Mouse (Mus musculus) regulatory T cell (primary cell): ENCODE results near the gene Ccm2.

Source experiments
- in situ Hi-C: fragments of 300-600 bp; cut with MboI, MseI; formaldehyde crosslinking; loops from one replicate; pipeline ENCODE4 v1.15.1; 2025; ENCODE audit warnings: high pct_unique_total_duplicates

The Ccm2 gene

DNA sequence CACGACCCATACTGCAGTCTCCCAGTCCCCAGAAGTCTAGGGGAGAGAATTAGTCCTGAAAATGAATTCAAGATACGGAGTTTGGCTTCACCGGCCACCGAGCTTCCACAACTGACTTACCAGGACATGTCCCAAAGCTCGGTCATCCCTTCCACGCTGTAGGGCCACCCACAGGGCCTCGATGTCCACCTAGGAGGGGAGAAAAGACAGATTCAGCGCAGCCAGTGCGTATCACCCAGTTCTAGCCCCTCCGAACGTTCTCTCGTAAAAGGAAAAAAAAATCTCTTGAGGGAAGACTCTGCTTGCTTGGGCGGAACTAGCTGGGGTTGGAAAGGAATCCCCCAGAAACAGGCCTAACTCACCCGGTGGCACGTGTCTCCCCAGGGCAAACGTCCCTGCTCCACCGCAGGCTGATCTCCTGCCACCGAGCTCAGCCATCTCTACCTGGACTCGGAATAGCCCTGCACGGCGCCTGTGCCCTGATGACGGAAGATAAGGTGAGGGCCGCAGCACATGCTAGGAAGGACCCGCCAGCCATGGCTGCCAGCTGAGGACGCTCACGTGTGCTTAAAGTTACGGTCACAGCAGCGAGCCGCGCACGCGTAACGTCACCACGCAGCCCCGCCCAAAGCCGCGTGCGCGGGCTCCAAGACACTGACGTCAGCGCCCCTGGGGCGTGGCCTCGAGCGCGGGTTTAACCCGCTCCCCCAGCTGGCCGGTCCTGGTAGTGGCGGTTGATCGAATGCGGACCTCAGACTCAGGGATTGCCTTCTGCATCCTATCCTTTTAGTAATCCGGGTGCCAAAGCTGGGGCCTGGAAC lies 18.3 kb upstream of the Ccm2 start:
- in situ Hi-C loops: loop anchor here (10.0 kb wide), 1 partner anchor 96 kb away; the partner anchor contains the start of gene Tbrg4

- in situ Hi-C loops: loop anchor here (10.0 kb wide), 1 partner anchor 95 kb away; the partner anchor contains the start of gene Tbrg4
Measured at GRCm38 (mm10) chr11:6529961-6530360, 16.7 kb upstream of the Ccm2 start.

DNA sequence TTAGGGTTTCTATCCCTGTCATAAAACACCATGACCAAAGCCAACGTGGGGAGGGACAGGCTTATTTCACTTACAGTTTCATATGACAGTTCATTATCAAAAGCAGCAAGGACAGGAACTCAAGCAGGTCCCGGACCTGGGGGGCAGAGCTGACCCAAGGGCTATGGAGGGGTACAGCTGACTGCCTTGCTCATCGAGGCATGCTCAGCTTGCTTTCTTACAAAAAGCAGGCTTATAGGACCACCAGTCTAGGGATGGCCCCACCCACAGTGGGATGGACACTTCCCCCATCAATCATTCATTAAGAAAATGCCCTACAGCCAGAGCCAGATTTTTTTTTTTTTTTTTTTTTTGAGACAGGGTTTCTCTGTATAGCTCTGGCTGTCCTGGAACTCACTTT lies 15.9 kb upstream of the Ccm2 start:
- in situ Hi-C loops: no loop called here

- in situ Hi-C loops: no loop called here
Measured at GRCm38 (mm10) chr11:6544683-6545082, 2.0 kb upstream of the Ccm2 start.

GRCm38 (mm10) chr11:6545186-6545856 lies 1.4 kb upstream of the Ccm2 start:
- in situ Hi-C loops: no loop called here

DNA sequence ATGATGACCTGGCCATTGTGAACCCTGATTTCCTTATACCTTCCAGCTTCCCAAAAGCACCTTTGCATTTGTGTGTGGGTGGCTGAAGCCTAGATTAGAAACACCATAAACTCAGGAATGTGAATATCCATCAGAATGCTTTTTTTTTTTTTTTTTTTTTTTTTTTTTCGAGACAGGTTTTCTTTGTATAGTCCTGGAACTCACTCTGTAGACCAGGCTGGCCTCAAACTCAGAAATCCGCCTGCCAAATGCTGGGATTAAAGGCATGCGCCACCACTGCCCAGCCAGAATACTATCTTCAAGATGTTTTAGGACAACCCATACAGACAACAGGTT lies 862 bp upstream of the Ccm2 start:
- in situ Hi-C loops: no loop called here

DNA sequence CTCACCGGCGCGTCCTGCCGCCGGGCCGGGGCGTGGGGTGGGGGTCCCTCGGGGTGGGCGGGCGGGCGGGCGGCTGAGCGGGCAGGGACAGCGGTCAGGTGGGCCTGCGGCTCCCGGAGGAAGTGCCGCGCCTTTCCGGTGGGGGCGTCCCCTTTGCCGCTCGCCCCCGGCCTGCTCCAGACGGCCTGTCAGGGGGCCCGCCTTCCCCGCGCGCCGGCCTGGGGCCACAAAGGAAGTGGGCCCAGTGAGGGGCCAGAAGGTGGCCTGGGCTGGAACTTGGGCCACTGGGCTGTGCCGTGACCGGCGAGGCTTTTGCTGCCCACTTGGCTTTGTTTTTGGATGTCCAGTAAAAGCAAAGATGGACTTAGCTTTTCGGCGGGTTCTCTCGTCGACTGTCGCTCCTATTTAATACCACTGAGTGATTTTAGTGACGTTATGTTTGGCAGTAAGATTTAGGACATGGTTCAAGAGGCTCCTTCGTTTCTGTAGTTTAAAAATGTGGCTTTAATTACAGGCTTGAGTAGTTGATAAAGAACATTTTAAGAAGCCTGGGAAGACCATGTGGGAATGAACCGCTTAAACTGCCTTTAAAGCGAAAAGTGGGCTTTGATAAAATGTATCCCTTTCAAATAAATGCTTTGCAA lies 472 bp downstream of the Ccm2 start:
- in situ Hi-C loops: no loop called here

DNA sequence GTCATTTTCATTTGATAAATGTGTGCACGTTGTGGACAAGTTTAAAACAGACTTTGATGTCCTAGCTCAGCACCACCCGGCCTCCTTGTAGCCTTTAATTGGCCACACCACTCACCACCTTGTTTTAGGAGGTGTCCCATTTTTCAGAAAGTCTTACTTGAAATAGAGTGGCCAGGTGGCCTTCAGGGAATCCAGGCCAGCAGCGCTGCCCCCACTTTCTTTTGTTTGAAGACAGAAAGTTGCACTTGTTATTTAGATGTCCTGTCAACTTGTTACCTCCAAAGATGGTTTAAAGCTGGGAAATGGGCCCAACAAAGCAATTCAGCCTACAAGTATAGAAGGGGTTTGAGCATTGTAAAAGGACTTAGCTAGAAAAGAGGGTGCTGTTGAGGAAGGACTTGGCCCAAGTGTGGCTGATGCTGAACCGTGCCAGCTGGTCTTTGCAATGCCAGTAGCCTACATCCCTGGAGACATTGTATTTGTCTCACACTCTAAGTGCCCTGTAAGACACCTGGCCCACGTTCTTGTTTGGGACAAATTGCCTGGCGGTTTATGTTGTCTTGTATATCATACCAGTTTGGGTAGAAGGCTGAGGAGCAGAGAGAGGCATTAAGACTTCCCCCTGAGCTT lies 1.1 kb downstream of the Ccm2 start:
- in situ Hi-C loops: no loop called here

DNA sequence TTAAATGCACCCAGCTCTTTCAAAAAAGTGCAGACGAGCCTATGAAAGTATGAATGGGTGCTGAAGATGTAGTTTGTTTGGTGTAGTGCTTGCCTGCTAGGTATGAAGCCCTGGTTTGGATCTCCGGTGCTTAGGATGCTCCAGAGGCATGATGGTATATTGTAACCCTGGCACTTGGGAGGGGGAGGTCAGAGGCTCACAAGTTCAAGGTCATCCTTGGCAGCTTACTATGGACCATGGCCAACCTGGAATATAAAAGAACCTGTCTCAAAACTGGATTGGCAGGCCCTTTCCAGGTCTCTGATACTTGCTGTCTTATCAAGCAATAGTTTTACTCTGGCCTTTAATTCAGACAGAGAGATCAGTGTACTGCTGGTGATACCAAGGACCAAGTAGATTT lies 3.1 kb downstream of the Ccm2 start:
- in situ Hi-C loops: no loop called here

DNA sequence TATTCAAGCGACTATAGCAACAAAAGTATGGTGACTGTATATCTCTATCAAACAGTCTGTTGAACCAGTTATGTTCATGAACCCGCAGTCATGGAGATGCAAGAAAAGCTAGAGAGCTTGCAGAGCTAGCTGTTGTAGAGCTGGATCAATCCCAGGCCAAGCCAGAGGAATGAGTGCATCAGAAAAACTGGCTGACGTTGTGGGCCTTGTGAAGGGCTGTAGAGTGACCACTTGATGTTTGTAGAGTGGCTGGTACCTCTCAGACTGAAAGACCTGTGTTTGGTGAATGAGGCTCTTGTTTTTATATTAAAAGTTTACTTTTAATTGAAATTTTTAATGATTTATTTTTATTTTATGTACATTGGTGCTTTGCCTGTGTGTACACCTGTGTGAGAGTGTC lies 3.5 kb downstream of the Ccm2 start:
- in situ Hi-C loops: no loop called here

- in situ Hi-C loops: no loop called here
Measured at GRCm38 (mm10) chr11:6558234-6558633, 11.5 kb downstream of the Ccm2 start.

- in situ Hi-C loops: no loop called here
Measured at GRCm38 (mm10) chr11:6559996-6560395, 13.3 kb downstream of the Ccm2 start.

DNA sequence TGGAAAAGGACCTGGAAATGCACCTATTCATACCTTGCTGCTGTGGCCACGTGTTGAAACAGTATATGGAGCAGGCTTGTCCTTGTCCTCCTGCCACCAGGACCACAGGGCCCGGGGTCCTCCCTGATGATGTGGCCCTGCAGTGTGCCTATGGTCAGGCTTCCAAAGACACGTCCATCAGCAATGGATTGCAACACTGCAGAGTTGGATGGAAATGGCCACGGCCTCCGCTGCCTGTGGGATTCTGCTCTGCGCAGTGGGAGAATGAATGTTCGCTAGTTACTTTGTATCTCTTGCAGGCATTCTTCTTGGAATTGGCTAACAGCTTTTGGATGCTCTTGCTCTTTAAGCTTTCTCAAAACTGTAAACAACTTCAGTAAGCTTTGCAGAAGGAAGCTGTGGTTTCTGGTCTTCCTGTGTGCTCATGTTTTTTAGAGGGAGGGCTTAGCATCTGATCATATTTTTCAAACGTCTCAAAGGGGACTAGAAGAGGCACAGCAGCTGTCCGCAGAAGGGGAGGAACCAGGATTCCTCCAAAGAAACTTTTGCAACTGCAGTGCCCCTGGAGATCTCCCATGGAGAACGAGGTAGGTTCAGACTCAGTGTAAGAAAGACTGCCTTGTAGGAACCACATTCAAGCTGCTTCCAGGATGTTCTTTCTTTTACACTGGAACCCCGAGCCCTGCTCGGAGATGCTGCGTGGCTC lies 14.1 kb downstream of the Ccm2 start:
- in situ Hi-C loops: no loop called here

DNA sequence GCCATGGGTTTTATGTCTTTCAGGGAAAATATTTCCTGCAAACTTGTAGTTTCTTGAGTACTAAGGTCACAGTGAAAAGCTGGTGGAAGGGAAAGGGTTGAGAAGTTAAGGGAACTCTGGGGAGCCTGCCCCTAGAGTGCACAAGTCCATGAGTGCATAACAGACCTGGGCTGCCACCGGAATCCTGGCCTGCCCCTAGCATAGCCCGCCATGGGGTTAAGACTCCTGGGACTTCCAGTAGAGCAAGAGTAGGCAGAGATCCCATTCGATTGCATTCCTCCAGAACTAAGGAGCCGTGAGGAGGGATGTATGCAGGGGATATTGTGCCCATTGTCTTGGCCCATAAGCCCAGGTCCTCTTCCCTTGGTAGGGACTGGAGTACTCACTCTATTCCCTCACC lies 14.8 kb downstream of the Ccm2 start:
- in situ Hi-C loops: no loop called here

DNA sequence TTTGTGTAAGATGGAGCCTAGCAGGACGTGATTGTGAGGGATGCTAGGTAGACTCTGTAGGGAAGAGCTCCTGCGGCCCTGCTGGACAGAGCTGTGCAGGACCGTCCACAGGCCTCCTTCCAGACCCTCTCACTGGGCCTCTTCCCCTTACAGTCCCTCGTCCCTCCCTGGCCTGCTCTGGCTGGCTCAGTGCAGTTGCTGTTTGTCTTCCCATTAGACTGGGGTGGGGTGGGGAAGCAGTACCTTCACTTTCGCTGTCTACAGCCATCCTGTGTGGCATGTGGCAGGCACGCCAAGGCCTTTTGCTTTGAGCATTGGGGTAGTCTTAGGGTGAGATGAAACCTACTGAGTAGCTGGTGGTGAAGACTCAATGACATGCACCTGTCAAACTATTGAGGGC lies 15.7 kb downstream of the Ccm2 start:
- in situ Hi-C loops: no loop called here

- in situ Hi-C loops: no loop called here
Measured at GRCm38 (mm10) chr11:6563201-6563600, 16.5 kb downstream of the Ccm2 start.

DNA sequence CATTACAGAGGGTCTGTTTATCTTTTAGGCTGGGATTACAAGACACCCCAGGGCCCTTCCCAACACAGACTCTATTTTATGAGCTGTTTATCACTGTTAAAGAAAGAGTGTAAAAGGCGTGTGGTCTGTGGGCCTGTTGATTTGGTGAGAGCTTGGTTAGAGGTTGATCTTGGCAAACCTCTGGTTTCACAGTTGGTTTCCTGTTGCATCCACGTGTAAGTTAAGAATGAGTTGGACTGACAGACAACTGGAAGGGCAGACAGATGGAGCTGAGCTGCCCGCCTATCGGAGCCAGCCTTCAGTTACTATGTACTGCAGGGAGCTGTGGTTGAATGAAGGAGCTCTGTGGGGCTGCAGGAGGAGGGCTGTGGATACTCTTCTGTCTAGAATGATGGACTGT lies 19.8 kb downstream of the Ccm2 start:
- in situ Hi-C loops: no loop called here

- in situ Hi-C loops: no loop called here
Measured at GRCm38 (mm10) chr11:6567951-6568350, 21.3 kb downstream of the Ccm2 start.

DNA sequence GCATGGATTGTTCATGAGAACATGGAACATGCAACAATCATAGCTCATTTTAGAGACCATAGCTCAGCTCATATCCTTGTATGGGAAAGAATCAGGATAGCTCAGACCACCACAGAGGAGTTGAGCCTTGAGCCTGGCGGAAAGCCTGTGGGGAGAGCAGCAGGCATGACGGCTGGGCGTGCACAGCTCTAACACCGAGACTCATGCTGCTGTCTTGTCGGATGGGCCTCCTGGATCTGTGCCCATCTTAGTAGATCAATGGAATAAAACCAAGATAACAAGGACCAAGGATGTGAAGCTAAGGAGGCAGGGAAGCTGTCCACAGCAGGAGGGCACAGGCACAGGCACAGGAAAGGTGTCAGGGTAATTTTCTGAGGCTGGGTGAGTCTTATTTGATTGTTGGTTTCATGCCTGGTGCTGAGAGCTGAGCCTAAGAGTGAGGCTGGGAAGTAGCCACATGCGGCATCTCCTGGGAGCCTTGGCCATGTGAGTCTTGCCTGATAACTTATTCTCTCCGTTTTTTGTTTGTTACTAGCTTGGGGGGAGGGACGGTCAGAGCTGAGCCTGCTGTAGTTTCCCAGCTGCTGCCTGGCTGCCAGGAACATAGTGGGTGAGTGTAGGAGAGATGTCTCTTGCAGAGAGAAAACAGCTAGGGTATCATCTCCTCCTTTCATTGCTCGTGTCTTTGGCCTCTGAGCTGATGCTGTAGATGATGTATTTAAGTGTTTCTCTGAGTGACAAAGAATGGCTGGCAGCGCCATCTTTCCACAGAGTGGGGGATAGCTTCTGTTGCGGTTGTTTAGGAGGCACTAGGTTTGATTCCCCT lies 22.1 kb downstream of the Ccm2 start:
- in situ Hi-C loops: no loop called here

DNA sequence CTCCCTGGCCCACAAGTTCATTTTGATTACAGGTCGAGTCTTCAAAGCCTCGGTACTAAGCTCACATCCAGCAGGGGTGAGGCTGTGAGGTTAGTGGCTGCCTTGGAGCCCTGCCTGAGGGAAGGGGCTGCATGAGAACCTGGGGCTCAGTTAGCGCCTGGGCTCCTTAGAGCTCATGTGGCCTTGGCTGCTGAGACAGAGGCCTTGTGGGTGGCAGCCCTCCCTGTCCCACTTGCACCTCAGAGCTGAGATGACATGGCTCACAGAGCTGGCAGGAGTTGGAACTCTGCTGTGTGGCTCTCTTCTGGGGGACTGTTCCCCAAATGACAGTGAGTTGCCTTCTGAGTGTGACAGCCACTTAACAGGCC lies 22.7 kb downstream of the Ccm2 start:
- in situ Hi-C loops: no loop called here

DNA sequence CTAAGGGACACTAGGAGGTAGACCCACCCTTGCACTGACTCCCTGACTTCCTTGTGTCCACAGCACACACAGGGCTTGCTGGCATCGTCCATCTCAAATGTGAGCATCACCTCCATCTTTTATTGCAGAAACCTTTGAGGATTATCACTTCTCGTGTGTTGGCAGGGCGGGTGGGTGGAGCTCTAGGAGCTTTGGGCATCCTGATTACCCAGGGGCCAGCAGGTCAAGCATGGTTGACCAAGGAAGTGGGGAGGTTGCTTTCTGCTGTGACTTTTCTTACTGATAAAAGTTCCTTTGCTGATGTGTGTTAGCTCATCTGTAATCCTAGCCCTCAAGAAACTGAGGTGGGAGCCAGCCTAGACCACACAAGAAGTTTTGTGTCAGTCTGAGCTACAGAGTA lies 29.5 kb downstream of the Ccm2 start:
- in situ Hi-C loops: no loop called here
